Mouse (Mus musculus) activated CD4-positive, CD25-positive, alpha-beta regulatory T cell, adult 4 months (primary cell): ENCODE results near the gene Unkl. TPM values are rescaled to one million over a fixed set of nuclear protein-coding genes. Genes with fewer than 3 reads are reported as not detected.
"Not testable (repeated sequence)": the region's sequence is repeated elsewhere in the genome, so short reads cannot be mapped to it uniquely, and the experiment has no call there.

Experiments
- ATAC-seq: one replicate; pipeline ENCODE4 v1.8.0; 2017
- polyA plus RNA-seq, 2 experiments: library from polyadenylated mRNA; unstranded; fragments of 100-300 nt; shearing (Covaris generic); gene quantifications; one replicate each; pipeline ENCODE4 v1.2.1; 2017

Gene Unkl
- polyA plus RNA-seq, 2 experiments from 2014 or later, result 14.4 to 20.2 TPM

DNA sequence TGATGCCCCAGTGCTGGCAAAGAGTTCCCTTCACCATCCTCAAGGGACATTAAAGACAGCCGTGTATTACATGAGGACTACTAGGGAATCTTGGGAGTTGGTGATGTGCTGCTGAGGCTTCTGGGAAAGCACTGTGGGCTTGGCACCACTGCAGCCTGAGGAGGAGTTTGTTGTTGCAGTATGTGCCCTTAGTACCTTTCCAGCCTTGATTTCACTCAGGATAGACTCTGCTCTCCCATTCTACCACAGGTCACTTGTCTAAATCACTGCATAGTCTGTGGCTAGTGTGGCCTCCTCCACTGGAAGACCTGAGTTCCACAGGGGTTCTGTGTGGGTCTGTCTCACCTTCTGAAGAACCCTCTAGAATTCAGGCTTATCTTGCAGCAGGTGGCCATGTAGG lies 32.5 kb downstream of the Unkl start:
- no peak for ATAC-seq

DNA sequence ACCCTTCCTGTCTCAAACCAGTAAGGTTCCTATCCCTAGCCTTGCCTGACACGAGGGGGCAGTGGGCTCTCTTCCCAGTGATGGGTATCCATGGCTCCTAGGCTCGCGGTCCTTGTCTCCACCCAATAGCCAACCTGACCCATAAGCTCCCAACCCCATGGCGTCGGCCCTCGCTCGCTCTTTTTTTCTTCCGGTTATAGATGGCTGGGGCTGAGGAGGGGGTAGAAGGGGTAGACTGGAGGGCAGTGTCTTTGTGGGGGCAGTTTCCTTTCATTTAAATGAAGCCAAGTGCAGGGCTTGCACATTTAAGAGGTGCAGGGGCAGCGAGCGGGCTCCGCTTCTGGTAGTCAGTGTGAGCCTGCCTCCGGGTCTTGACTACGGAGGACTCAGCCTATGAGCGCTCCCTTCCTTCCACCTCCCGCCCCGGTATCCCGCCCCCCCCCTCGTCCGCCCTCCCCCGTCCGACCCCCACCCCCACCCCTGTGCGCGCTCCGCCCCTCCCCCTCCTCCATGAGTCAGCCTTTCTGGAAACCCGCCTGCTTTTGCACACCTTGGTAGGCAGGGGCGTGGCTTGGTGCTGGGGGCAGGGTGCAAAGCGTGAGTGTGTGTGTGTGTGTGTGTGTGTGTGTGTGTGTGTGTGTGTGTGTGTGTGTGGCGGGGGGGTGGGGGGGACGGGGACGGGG lies 33.8 kb downstream of the Unkl start:
- peak; percentile 19 for ATAC-seq

DNA sequence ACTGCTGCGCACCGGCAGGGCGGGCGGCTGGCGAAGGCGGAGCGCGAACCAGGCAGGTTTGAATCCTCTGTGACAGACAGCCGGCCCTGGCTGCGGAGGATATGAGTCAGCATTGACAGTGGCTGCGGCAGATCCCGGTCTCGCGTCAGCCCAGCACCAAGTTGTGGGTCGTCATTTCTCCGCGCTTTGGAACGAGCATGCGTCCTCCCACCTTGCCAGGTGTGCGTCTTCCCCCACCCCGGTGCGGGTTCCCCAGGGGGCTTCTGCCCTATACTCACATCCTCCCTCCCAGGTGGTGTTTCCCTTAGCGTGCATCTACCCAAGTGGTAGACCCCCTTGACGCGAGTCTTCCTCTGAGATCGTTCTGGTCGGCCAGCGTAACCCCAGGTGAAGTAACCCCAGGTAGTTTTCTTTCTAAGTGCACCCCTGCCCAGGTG lies 34.3 kb downstream of the Unkl start:
- peak; percentile 49 for ATAC-seq

DNA sequence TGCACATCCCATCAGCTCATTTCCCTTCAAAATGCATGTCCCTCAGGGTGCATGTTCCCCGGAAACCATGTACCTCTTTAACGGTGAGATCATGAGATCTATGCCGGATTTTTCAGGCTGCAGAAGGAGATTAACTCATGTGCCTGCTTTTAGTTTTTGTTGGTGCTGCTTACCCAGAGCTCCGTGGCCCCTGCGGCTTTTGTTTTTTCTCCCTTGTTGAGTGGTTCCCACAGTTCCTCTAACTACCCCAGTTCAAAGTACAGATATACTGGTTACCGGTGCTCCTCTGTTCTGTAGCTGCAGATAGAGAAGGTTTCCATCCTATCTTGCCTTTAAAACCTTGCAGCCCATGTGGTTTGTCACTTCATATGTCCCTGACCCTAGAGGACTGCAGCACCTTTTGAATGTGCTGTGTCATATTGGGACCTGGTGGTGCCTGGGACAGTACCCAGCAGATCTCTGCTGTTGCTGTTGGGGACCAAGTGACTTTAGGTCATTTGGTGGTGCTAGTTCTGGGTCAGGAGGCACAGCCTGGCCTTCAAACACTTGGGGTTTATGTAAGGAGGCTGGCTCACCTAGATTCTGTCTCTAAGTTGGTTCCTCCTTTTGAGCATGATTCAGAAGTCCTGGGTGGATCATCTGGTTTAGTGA lies 34.9 kb downstream of the Unkl start:
- ATAC-seq, result peak; percentile 2

- peak; percentile 76 for ATAC-seq
Measured at GRCm38 (mm10) chr17:25224586-25225222, 36.5 kb downstream of the Unkl start.

GRCm38 (mm10) chr17:25225659-25226058 lies 37.5 kb downstream of the Unkl start:
- no peak for ATAC-seq

DNA sequence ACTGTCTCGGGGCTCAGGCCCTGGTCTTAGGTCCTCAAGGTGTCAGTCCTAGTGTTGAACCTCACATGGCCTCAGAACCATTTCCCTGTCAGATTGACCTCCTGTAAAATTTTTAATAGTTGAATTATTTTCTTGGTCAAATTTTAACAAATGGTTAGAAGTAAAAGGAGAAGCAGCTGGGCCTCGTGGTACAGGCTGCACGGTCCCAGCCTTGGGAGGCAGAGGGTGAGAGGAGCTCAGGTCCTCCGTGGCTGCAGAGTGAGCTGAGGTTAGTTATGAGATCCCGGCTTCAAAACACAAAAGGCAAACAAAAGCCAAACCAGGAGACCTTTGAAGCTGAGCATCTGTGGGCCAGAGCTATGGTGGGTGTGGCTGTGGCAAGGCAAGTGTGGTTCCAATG lies 39.8 kb downstream of the Unkl start:
- no peak for ATAC-seq

- not testable (repeated sequence) for ATAC-seq
Measured at GRCm38 (mm10) chr17:25230014-25230655, 41.9 kb downstream of the Unkl start.

GRCm38 (mm10) chr17:25230700-25231099 lies 42.5 kb downstream of the Unkl start:
- ATAC-seq, result no peak

GRCm38 (mm10) chr17:25231621-25232020 lies 43.4 kb downstream of the Unkl start:
- not testable (repeated sequence) for ATAC-seq

GRCm38 (mm10) chr17:25235635-25236034 lies 47.4 kb downstream of the Unkl start:
- ATAC-seq, result no peak

DNA sequence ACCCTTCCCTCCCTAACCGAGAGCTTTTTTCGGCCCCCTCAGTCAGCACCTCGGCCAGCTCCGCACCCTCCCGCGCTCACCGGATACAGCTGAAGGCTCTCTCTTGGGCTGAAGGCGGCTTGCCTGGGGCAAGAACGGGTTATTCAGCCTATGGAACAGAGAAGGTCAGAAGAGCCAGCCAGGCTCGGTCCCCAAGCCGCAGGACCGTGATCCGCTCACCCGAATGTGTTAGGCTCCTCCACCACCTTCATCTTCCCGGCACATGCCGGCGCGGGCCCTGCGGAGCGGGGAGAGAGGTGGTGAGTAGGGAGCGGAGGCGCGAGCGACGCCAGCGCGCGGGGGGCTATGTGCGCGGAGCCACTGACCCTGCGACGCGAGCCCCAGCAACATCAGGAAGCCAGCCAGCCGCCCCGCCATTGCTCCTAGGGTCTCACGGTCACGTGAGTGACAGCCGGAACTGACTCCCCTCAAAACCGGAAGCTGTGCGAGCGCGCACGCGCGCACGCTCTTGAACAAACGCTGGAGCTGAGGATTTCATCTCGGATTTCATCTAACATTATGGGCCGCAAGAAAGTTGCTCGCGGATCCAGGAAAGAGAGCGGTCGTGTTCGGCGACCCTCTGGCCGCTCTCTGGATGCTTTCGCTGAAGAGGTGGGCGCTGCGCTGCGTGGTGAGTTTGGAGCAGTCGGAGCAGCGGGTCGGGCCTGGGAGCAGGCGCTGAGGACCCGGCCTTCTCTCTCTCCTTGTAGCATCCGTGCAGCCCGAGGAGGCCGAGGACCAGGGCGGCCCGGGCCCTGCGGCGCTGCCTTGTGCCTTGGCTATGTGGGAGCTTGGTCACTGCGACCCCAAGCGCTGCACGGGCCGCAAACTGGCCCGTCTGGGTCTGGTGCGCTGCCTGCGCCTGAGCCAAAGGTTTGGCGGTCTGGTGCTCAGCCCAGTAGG lies 51.8 kb downstream of the Unkl start, which contains the start of the genes Gnptg and Tsr3:
TSS of gene Gnptg (minus strand) at position 430 of the 942 bp plus-strand sequence.
TSS of gene Tsr3 (plus strand) at position 476 of the 942 bp plus-strand sequence.
- peak; percentile 89 for ATAC-seq

GRCm38 (mm10) chr17:25243131-25243780 lies 55.1 kb downstream of the Unkl start:
- ATAC-seq, result no peak

GRCm38 (mm10) chr17:25244239-25244638 lies 56.0 kb downstream of the Unkl start:
- no peak for ATAC-seq

DNA sequence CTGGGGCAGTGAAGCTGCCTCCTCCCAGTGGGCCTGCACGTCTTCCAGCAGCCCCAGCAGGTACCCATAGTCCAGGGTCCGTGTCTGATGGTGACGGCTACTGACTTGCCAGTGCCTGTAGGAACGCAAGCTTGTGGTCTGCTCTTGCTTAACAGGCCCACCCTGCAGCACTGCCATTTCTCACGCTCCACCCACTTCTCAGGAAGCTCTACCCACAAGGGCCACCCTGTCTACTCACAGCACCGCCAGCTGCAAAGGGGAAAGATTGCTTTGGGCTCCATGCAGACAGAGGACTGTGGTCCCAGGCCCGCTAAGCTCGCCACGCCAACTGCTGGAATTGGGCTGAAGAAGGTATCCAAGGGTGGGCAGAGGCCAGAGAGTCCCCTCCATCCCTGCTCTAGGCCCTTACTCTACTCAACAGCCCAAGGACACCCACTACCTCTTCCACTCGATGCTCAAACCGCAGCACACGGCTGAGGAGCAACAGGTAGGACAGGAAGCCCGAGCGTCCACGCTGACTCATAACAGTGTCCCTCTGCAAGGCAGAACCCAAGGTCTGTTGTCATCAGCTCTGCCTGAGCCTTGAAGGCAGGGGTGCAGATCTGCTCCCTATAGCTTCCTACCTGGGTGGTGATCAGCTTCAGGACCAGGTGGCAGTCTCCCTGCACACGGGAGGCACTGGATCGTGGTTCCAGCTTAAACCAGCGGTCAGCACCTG lies 60.0 kb downstream of the Unkl start:
- ATAC-seq, result no peak

GRCm38 (mm10) chr17:25250181-25250835 lies 62.1 kb downstream of the Unkl start:
- no peak for ATAC-seq

DNA sequence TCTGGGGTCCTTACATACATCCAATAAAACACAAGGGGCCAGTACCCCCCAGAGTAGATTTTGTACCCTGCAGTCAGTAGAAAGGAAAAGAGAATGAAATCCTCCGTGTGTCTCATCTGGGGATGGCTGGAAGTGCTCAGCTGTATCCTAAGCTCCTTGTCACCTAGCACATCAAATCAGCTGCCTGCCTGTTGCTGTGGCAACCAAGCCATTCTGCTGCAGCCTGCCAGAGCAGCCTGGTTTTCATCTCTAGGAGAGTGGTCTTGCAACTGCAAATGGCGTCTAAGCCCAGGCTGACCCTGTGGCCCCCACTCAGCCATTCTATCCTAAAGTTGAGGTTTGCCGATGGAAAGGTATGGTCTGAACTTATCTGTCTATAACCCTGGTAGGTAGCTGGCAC lies 64.4 kb downstream of the Unkl start:
- no peak for ATAC-seq

- ATAC-seq, result no peak
Measured at GRCm38 (mm10) chr17:25253760-25254159, 65.6 kb downstream of the Unkl start.

DNA sequence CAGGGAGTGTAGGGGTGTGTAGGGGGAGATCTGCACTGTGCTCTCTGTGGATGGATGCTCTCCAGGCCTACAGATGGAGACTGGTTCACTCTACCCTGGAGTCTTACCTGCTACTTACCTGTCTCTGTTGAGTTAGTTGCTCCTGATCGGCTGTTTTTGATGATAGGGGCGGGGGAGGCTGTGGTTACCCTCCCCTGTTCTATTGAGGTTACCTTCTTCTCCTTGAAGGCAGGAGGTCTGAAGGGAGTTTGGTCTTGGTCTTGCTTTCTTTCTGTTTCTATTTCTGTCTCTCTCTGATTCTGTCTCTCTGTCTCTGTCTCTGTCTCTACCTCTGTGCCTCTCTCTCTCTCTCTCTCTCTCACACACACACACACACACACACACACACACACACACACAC lies 66.9 kb downstream of the Unkl start:
- peak; percentile 53 for ATAC-seq

DNA sequence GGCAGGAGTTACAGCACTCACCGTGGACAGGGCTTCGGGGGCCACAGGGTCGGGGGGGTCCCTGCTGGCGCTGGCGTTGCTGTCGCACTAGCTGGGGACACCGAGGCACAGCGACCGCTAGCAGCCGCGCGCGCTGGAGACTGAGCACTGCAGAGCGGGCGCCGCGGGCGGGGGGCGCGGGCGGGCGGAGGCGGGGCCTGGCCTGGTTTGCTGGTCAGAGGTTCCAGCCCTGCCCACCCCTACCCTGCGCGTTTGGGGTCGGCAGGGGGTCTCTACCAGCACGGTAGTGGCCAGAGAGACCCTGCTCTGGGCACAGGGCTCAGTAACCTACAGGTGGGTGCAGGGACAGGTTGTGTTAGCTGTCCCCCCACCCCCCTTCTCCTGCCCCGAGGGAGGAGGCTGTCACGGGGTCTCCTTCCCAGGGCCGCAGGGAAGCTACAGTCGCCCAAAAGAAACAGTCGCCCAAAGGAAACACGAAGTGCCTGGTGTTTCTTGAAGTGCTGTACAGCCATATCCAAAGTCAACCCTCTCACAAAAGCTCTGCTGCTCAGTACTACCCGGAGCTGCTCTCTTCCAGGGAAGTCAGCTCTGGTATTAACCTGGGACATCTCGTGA lies 68.0 kb downstream of the Unkl start, which contains the start of gene Baiap3:
TSS of gene Baiap3 (minus strand) at position 225 of the 615 bp plus-strand sequence.
- no peak for ATAC-seq
